ENCODE assay signal across 9 mouse cellular contexts in the genomic region with DNA sequence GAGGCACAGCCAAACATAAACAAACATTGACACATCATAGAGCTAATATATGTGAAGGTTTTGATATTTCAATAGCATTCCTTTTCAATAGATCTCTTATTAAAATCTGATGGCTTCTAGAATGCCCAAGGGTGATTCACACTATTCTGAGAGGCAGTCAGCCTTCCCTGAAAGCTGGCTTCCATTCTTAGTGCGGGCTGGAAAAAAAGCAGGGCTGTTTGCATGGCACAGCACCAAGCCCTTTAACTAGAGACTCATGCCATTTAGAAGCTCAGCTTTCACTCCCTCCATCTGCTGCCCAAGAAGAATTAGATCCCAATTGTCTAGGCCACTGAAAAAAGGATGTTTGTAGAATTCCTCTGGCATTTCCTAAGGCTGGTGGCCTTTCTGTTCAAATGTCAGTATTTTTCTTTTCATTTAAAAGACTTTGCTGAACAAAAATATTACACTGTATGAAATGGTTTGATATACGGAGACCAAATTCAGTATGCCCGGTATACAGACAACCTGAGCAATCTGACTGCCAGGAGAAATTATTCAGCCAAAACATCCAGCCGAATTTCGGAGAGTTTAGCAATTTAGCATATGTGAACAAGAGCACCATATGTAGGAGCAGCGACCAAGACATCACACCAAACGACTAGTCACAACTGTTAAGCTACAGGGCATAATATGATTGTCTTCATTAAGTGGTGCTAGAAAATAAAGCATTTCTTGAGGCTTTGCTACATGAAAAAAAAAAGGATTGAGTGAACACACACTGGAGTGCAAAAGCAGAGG.
DNase-seq lines count a peak whose midpoint lies in the region.
"Had no signal": no experiment of that assay in that cellular context is flagged by ENCODE, and none has a peak within 500 bp of the region (broad histone marks: within the 10 kb centered on the region; RNA-seq: fewer than 3 reads in every experiment).

No protein-coding gene starts in this region.

- DNase-seq in lung, postnatal 10 days: peak; percentile 5
- DNase-seq in lung, postnatal 4 days: no peak
- DNase-seq in fibroblast of lung, adult 2 months (ENCODE audit: low read depth): peak; percentile 30
- DNase-seq in layer of hippocampus, postnatal 36 days: peak; percentile 34 to 44
- DNase-seq in right cerebral cortex, postnatal 36 days (ENCODE audit: low spot score in 2 of 2): peak; percentile 24
- DNase-seq in ovary, postnatal 36 days (ENCODE audit: low spot score): no peak
- DNase-seq in adrenal gland, postnatal 10 days: no peak
- no peak for DNase-seq in testis, postnatal 10 days (ENCODE audit: low spot score)
- DNase-seq: kidney, adult 18-20 months had no signal

Comparison
In these comparisons a context has a peak if more than half of its experiments do, and no peak if none do; other contexts are left out.
1. DNase-seq: peak in lung, postnatal 10 days (single experiment), fibroblast of lung, adult 2 months (single experiment), layer of hippocampus, postnatal 36 days (2 of 2) and right cerebral cortex, postnatal 36 days (2 of 2); none in lung, postnatal 4 days (0 of 2), ovary, postnatal 36 days (single experiment), adrenal gland, postnatal 10 days (single experiment) and testis, postnatal 10 days (single experiment).